Mouse (Mus musculus) testis, adult 2 months (tissue): ENCODE measurements around the gene Klf2.

Source experiments
- CTCF ChIP-seq: fragments of 200-500 bp; IDR thresholded peaks from 2 replicates; pipeline ENCODE4 v1.5.1; 2012; ENCODE audit warnings: low read depth, mild to moderate bottlenecking, inconsistent platforms, low read length, moderate library complexity; ENCODE audit not compliant: control insufficient read depth, insufficient read depth, insufficient replicate concordance
- POLR2A ChIP-seq: fragments of 200-500 bp; IDR thresholded peaks from 2 replicates; pipeline ENCODE4 v1.6.1; 2012; ENCODE audit warnings: low read depth, mild to moderate bottlenecking, inconsistent platforms, low read length, moderate library complexity; ENCODE audit not compliant: control insufficient read depth

GRCm38 (mm10) chr8:72317741-72318301 is 1.0 kb upstream of the Klf2 start:
- no peak for TF ChIP-seq POLR2A
- TF ChIP-seq CTCF = no peak
